In the genomic region with DNA sequence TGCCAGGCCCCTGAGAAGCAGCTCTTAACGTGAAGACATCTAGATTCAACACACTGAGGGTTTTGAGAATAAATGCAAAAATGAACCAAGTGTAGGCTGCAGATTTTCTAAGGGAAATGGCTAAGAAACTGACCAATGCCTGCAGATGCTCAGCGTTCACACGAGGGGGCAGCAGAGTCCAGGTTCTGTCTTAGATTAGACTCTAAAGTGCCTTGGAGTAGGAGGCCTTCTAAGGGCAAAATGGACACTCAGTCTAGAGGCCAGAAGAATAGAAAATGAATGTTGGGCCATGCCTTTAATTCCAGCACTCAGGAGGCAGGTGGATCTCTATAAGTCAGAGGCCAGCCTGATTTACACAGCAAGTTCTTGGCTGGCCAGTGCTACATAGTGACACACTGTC, we compare ENCODE assay signal across 7 mouse cellular contexts. TPM values are rescaled to one million over a fixed set of nuclear protein-coding genes. Genes with fewer than 3 reads are reported as not detected.
A peak's percentile ranks its signal among the peaks of the same experiment; 100 is the strongest.
DNase-seq lines count a peak whose midpoint lies in the region; ATAC-seq and TF ChIP-seq lines count a peak whose summit lies in the region.

No protein-coding gene starts in this region.

- WGBS in neural tube, embryonic 15.5 days: under 1% methylated on average over 3 of the region's 3 CpGs
- 0% methylated on average over 3 of the region's 3 CpGs for WGBS in heart, postnatal 0 days

- H3K4me1 ChIP-seq in neural tube, embryonic 15.5 days: peaks cover 8% of the 10 kb centered on the region
- H3K4me1 ChIP-seq in heart, postnatal 0 days (ENCODE audit: control insufficient read depth, insufficient read depth): no peaks in the 10 kb centered on the region

- TF ChIP-seq EP300 in heart, postnatal 0 days (IDR thresholded peaks at IDR 0.05; ENCODE audit: low read depth): no peak

- peak; percentile 87 for TF ChIP-seq CTCF in heart, postnatal 0 days (IDR thresholded peaks at IDR 0.05; ENCODE audit: low read depth)

- H3K9ac ChIP-seq in neural tube, embryonic 15.5 days (replicated peaks): no peak overlapping the region
- H3K9ac ChIP-seq in heart, postnatal 0 days (replicated peaks; ENCODE audit: low read depth, low read length): no peak overlapping the region

- no peaks in the 10 kb centered on the region for H3K9me3 ChIP-seq in neural tube, embryonic 15.5 days (replicated peaks)
- no peaks in the 10 kb centered on the region; the same call in 1 of the 2 replicates for H3K9me3 ChIP-seq in heart, postnatal 0 days (replicated peaks; ENCODE audit: control insufficient read depth, low read length)

- H3K36me3 ChIP-seq in neural tube, embryonic 15.5 days: no peaks in the 10 kb centered on the region
- H3K36me3 ChIP-seq in heart, postnatal 0 days (replicated peaks; ENCODE audit: control insufficient read depth, insufficient read depth, low read length): no peaks in the 10 kb centered on the region

- intact Hi-C loops in left cerebral cortex, postnatal 14 days (cut with DNase I): loop anchor here (1.0 kb wide), 1 partner anchor 155 kb away; no protein-coding TSS in a partner anchor

- H3K4me3 ChIP-seq in neural tube, embryonic 15.5 days (replicated peaks): no peak overlapping the region
- no peak overlapping the region for H3K4me3 ChIP-seq in heart, postnatal 0 days (ENCODE audit: low read depth, low read length)

- H3K4me2 ChIP-seq in neural tube, embryonic 15.5 days: no peak overlapping the region
- H3K4me2 ChIP-seq in heart, postnatal 0 days (ENCODE audit: low read depth, low read length): no peak overlapping the region

- no peak; the same call in 1 of the 2 replicates for ATAC-seq in neural tube, embryonic 15.5 days (ENCODE audit: low FRiP score)
- ATAC-seq in heart, postnatal 0 days (ENCODE audit: insufficient read depth, low read depth): peak; percentile 58

- DNase-seq in neural tube, embryonic 10.5 days (ENCODE audit: extremely low spot score, low spot score): peak; percentile 57
- peak; percentile 84 for DNase-seq in NIH3T3 (ENCODE audit: low read depth)
- DNase-seq in cerebellum, adult 11-12 months: peak; percentile 22
- peak; percentile 71 for DNase-seq in heart, postnatal 0 days (ENCODE audit: low spot score)
- peak; percentile 56 to 64 for DNase-seq in left cerebral cortex, postnatal 14 days (ENCODE audit: low spot score in 2 of 2)
- peak; percentile 49 to 66 for DNase-seq in natural killer cell, adult 2 months (ENCODE audit: low spot score in 2 of 2)

- H3K27ac ChIP-seq in neural tube, embryonic 15.5 days (replicated peaks): no peak overlapping the region
- no peak overlapping the region for H3K27ac ChIP-seq in heart, postnatal 0 days (ENCODE audit: low read depth)

- no peaks in the 10 kb centered on the region for H3K27me3 ChIP-seq in neural tube, embryonic 15.5 days (replicated peaks)
- no peaks in the 10 kb centered on the region for H3K27me3 ChIP-seq in heart, postnatal 0 days (ENCODE audit: control insufficient read depth, insufficient read depth, low read length)

RNA-seq across cellular contexts. Expression of a gene that starts 15.5 kb away (rescaled TPM):
- polyA plus RNA-seq in neural tube, embryonic 15.5 days (2015; fragmentation: Nextera tagmentation; extraction: Ambion mirVana): 2.4 and 5.4 TPM in 2 replicates
- 15.1 and 20.3 TPM in 2 replicates for total RNA-seq in heart, postnatal 0 days (2014; rRNA removed; ENCODE audit: low replicate concordance)
- 4.7 and 4.9 TPM in 2 replicates for polyA plus RNA-seq in heart, postnatal 0 days (2015; fragmentation: Nextera tagmentation; extraction: Ambion mirVana)
- total RNA-seq in left cerebral cortex, postnatal 14 days (2021): 1 to 10 TPM; 3.3 to 3.7 TPM

RNA-seq across cellular contexts. Expression of a gene that starts 17.6 kb away (rescaled TPM):
- 0.34 TPM in 1 of 2 replicates, not detected in the other for polyA plus RNA-seq in neural tube, embryonic 15.5 days (2015; fragmentation: Nextera tagmentation; extraction: Ambion mirVana)
- not detected in 2 replicates for total RNA-seq in heart, postnatal 0 days (2014; rRNA removed; ENCODE audit: low replicate concordance)
- not detected in 2 replicates for polyA plus RNA-seq in heart, postnatal 0 days (2015; fragmentation: Nextera tagmentation; extraction: Ambion mirVana)
- total RNA-seq in left cerebral cortex, postnatal 14 days (2021): not detected

RNA-seq across cellular contexts. Expression of a gene that starts 59.4 kb away (rescaled TPM):
- 0.23 and 0.26 TPM in 2 replicates for polyA plus RNA-seq in neural tube, embryonic 15.5 days (2015; fragmentation: Nextera tagmentation; extraction: Ambion mirVana)
- total RNA-seq in heart, postnatal 0 days (2014; rRNA removed; ENCODE audit: low replicate concordance): 19.1 and 26.4 TPM in 2 replicates
- 0.93 and 1.2 TPM in 2 replicates for polyA plus RNA-seq in heart, postnatal 0 days (2015; fragmentation: Nextera tagmentation; extraction: Ambion mirVana)
- total RNA-seq in left cerebral cortex, postnatal 14 days (2021): 1 to 10 TPM in 1 of 2 experiments, under 1 TPM in 1; 0.76 to 1.3 TPM

Comparison
In these comparisons a context has a peak if more than half of its experiments do, and no peak if none do; other contexts are left out.
1. DNase-seq: peak in every context shown above with its lines; median percentile 84 in NIH3T3; 71 in heart, postnatal 0 days; 60 in left cerebral cortex, postnatal 14 days; 58 in natural killer cell, adult 2 months; 57 in neural tube, embryonic 10.5 days; 22 in cerebellum, adult 11-12 months.